Mouse (Mus musculus) cerebellum, postnatal 36 days (tissue): ENCODE results near the gene Actg1.

Experiments
- DNase-seq, 2 experiments: peaks; one replicate each; pipeline ENCODE4 v3.0.0; 2021 to 2022; ENCODE audit warnings: mixed read lengths in 2 of 2

Gene Actg1

DNA sequence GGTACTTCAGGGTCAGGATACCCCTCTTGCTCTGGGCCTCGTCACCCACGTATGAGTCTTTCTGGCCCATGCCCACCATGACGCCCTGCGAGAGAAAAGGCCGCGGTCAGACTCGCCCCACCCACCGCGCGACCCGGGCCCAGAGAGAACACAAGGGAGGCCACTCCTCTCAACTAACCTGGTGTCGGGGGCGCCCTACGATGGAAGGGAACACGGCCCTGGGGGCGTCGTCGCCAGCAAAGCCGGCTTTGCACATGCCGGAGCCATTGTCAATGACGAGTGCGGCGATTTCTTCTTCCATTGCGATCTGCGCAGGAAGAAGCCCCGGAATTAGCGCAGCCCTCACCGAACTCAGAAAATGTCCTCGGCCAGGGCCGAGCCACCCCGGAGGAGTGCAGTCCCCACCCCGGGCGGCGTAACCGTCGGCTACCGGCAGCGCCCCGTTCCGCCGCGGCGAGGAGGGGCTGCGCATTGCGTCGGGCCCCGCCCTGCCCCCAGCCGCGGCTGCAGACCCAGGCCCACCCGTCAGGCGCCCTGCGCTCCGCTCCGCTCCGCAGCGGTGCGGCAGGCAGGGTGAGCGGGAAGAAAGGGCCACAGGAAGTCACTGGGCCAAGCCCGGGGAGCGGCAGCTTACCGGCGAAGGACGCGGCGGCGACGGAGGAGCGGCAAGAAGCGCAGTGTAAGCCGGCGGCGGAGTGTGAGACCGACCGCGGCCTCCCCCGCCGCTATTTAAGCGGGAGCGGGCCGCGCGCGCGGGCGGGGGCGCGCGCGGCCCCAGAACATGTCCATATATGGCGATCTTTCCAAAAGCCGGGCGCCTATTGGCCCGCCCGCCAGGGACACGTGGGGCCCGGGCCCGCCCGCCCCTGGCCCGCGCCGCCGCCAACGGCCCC, at the start of gene Actg1:
Actg1 (minus strand) TSS at position 752 of the 893 bp plus-strand sequence.
- peak; percentile 82 to 88 for DNase-seq

DNA sequence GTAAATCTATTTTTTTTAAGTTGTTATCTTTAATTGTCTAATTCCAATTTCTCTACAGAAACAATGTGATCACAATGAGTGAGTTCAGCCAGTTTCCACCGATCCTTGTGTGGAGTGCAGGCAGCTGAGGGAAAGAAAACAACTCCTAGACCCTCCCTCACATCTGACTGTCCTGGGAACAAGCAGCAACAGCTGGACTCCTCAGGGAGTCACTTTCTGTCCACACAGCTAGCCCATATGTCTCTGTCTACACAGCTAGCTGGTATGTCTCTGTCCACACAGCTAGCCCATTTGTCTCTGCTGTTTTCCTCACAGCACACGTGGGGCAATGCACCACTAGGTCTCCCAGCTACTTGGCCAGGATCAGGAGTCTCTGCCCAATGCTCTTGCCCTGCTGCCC, 49.3 kb upstream of the Actg1 start:
- no peak for DNase-seq

DNA sequence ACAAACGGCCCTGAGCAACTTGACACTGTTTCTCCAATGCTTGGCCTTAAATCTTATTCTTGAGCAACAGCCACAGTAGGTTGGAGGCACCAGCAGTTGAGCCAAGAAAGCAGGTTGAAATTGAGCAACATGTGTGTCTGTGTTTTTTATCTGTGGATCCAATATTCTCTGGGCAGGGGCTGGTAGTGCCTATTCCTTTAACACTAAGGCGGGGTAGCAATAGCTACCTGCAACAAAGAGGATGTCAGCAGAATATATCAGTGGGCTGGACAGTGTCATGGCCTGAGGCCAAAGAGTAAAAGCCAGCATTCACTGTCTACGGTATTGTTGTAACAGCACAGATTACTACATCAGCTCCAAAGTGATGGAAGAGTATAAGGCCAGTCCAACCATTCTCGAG, 47.3 kb upstream of the Actg1 start:
- DNase-seq = no peak

DNA sequence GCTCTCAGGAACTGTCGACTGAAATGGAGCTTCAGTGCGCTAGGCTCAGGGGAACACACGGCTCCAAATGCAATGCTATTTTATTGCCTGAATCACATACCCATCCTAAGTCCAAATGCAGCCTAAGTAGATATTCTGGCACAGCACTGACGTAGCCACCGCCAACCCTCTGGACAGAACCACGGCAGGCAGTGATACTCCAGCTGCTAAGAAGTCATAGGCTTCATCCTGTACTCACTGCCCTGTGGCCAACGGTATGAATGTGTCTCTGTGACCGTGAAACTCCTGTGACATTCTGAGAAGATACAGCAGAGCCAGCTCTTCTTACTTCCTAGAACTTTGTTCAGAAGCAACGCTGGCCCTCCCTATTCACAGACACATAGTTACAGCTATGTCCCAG, 40.2 kb upstream of the Actg1 start:
- no peak for DNase-seq

DNA sequence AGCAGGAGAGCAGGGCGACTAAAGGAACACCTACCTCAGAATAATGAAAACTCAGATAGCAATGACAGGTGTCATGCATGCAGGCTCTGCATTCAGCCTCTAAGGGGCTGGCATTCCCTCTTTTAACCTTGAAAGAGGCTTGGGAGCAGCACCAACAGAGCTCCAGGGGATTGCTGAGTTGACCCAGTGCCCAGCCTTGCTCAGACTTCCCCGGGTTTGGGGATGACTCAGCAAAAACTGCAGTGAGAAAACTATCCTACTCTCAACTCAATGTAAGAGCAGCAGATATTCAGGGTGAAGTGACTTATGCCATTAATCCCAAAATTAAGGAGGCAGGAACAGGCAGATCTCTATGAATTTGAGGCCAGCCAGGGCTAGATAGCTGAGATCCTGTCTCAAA, 38.8 kb upstream of the Actg1 start:
- no peak for DNase-seq

DNA sequence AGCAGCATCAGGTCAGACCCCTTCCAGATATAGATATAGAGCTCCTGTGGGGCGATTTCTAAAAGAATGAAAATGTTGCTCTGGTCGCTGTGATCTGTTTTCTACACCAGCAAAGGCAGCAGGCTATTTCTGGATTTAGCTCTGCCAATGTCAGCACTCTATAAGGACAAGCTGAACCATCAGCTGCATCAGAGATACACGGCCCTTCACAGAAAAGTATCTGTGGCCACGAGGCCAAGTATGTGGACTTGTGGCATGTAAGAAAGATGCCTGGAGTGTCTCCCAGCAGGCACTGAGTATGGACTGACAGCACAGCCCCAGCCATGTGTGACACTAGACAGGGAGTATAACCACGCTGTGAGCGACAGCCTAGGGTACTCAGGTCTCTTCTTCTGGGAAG, 38.3 kb upstream of the Actg1 start:
- DNase-seq = no peak

DNA sequence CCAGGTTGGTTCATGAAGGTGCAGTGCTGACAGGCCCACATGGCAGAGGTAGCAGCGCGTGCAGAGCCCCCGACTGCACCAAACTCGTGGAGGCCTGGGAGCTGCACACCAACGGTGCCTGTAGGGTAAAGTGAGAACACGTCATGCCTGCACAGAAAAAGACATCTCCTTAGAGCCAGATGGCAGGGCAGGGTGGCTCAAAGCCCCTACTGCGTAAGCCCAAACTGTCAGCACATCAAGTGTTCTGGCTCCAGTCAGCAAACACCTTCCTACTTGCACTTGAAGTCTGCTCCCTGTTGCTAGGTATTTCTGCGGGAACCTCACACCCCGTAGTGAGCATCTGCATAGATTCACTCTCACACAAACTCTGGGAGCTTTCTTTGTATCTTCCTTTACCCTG, 34.2 kb upstream of the Actg1 start:
- no peak for DNase-seq

DNA sequence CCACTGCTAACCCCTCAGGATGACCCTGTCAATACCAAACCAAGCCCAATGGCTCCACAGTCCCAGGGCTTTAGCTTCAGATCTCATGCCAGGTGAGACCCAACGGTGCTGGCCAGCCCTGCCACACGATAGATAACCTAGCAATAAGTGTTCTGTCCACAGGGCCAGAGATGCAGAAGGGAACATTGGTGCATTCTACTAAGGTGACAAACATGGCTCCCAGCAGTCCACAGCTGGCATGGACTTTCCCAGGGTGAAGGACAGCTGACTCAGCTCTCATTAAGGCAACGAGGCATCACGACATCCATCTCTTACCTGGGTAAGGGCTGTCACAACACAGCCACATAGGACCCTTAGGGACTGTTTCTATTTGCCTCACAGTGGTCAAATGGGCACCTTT, 32.8 kb upstream of the Actg1 start:
- no peak for DNase-seq

DNA sequence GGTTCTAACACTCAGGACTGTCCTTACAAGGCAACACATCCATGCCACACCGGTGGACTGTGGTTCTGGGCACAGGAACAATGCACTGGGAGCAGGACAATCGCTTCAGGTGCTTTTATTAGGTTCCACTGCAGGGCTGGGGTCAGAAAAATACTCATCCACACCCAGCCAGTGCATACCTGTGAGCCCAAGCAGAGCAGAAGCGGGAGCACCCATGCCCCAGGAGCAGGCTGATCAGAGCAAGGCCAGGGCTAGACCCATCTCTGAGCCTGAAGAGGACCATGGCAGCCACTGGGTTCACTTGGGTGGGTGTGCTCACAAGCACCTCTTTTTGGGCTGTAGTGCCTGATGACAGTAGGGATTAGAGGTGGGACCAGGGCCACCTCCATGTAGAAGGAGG, 31.9 kb upstream of the Actg1 start:
- no peak for DNase-seq

DNA sequence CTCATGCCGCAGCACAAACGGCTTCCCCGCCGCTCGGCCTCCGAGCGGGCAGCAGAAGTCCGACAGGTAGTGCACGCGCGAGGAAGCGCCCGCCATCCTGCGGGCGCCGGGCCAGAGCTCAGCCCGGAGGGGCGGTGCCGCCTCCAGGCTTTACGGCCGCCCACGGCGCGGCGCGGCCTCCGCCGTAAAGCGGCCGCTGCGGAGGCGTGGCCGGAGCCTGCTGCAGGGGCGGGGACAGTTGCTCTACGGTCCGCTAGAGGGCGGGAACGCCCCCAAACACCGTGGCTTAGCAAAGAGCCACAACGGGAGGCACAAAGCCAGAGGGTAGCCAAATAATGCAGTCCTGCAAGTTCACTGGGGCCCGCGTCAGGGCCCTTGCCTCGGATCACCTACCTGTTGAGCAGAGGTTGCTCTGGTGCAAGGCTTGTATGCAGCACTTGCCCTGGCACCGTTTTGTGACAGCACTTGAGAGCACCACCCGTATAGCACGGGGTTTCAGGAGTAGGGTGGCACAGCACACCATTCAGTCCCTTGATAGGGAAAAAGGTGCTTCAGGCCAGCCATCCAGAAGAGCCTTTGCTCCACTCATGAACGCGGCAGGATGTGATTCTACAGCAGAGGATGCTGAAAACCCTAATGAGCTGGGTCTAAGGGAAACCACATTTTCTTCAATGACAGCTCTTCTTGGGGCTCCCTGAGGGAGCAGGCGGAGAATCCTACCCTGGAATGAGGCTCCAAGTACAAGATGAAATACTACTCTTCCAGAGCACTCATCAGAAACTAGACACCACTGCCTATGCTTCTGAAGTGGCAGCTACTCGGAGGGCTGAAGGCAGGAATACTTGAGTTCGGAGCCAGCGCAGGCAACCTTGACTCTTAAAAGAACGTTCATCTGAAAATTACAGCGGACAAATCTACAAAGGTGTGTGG, 30.5 kb upstream of the Actg1 start, which contains the start of gene Faap100:
Faap100 (minus strand) TSS at position 154 of the 930 bp plus-strand sequence.
- peak; percentile 77 to 82 for DNase-seq

DNA sequence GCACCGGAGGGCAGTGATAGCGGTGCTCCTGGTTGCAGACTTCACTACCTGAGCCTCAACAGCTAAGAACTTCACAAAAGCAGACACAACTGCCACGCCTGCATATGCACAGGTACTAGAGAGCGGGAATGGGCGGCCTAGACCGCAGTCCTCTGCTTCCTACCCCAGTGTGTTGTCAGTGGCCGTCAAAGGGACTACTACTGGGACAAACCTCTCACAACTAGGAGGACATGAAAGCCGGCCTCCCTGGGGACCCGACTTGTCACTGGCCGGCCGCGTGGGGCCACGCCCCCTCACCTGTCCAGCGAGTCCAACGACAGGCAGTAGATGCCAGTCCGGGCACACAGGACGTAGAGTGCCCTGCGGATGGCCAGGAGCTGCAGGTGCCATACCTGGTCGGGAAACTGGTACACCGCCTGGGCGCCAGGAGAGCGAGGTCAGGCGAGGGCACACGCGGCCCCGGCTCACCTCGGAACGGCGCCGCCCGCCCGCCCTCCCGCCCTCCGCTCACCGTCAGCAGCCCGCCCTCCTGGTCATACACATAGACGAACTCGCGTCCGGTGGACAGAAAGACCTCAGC, 29.8 kb upstream of the Actg1 start:
- peak in 1 of 2 experiments; percentile 47 for DNase-seq

DNA sequence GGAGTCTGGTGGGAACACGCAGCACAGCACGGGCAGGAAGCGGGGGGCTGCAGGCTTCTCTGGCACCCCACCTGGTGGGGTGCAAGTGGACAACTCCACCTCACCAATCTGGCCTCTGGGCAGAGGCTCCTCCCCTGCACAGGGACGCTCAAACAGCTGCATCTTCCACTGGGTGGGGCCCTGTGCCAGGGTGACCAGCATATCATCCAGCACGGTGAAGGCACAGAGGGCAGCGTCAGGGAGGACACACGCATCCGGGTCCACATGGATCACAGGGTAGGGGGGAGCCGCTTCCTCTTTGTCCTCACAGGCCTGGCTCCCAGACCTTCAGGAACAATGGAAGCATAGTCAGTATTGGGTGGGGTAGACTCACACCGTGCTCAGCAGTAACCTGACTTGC, 29.0 kb upstream of the Actg1 start:
- no peak for DNase-seq

DNA sequence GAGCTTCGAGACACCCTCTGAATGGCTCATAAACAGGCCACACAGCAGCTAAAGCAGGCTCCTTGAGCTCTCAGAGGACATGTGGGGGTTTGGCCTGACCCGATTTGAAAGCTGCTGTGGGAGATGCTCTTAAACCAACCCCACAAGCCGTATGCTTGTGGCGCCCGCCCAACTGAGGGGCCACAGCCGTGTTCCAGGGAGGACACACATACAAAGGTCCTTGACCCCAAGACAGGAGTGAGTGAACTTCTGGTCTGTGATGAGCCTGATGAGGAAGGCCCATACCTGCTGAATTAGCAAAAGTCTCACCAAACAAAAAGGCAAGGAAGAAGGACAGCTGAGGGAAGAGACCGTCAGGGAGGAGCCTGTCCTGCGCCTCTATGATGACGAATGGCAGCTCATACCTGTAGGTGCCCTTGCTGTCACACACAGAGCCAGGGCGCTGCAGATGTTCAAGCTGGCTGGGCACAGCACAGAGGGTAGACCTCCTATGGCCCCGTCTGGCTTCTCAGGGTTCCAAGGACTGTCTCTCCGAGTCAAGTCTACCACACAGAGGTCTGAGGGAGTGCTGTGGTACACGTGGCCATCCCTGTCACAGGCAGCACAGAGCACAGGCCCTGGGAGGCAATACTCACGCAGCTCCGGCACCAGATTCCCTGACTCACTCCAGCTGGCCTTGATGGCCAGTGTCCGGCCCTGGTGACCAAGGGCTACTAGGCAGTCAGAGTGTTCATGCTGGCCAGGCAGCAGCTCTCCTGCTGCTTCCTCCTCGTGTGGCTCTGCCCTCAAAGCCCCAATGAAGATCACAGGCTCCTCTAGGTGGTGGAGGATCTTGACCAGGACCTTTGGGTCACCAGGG, 28.2 kb upstream of the Actg1 start:
- DNase-seq = no peak

DNA sequence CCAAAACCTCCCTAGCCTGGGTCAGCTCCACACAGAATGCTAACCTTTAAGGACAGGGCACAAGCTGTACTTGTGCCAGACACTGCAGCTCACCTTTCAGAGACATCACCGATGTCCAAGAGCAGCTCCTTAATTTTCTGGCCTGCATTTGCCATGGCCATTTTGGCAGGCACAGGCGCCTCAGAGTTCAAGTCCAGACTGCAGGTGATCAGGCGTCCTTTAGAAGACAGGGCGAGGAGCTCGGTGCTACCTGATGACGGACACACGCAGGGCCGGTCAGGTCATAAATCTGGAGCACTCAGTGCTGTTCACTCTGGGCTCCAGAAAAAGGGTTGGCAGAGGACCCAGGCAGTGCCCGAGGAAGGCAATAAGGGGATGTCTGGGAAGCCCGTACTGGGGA, 27.0 kb upstream of the Actg1 start:
- DNase-seq = no peak

DNA sequence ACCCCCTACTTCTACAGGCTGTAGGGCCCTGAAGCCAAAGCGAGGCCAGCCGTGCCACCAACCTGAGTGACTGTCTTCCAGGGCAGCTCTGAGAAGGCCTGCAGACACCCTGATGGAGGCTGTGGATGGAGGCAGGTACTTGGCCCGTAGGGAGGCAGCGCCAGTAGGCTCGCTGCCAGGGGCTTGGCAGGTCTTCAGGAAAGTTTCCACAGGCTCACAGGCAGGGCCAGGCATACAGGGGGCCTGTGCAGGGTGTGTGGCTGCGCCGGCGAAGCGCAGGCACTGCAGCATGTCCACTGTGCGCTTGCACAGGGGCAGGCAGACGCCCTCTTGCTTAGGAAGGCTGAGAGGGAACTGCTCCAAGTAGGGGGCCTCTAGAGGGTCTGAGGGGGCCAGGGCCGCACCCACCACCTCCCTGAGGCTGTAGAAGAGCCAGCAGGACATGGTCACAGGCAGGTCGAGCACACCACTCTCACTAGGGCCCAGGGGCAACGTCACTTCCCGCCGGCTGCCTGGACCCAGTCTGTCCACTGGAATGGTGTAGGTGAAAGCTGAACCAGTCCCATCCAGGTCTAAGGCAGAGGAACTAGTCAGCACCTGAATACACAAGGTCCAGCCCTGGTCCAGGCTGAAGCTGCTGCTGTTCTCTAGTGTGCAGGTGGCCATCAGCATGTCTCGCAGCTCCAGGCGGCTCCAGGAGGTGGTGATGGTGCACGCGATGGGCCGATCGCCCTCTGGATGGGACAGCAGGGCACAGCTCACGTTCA, 25.7 kb upstream of the Actg1 start:
- DNase-seq = no peak

DNA sequence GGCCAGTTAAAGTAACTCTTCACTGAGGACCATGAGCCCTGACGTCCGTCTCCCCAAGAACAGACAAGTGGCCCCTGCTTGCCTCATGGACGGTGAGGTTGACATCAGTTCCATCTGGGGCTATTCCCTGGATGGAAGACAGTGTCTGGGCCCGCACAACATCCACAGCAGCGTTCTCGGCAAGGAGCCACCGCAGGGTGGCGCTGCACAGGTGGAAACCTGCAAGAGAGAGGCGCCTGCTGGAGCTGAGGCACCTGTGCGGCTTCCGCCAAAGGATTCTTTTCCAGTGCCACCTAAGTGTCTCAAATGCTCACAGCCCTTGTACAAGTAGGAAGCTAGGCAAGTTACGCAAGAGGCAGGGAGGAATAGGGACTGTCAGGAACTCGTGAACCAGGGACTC, 24.7 kb upstream of the Actg1 start:
- no peak for DNase-seq

DNA sequence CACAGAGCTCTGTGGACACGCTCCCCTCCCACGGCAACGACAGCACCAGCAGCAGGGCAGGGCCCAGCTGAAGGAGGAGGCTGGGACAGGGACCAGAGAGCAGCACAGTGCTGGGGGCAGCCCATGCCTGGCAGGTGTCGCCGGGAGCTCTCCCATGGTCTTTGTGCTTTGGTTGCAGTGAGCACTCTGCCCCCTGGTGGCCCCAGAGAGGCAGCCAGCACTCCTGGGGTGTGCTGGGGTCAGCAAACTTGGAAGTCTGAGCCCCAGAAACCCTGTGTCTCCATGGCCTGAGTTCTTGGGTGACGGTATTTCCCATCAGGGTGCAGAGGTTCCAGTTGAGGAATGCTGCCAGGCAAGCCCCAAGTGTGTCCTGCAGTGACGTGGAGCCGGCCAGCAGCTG, 21.3 kb upstream of the Actg1 start:
- DNase-seq = peak in 1 of 2 experiments; percentile 37

DNA sequence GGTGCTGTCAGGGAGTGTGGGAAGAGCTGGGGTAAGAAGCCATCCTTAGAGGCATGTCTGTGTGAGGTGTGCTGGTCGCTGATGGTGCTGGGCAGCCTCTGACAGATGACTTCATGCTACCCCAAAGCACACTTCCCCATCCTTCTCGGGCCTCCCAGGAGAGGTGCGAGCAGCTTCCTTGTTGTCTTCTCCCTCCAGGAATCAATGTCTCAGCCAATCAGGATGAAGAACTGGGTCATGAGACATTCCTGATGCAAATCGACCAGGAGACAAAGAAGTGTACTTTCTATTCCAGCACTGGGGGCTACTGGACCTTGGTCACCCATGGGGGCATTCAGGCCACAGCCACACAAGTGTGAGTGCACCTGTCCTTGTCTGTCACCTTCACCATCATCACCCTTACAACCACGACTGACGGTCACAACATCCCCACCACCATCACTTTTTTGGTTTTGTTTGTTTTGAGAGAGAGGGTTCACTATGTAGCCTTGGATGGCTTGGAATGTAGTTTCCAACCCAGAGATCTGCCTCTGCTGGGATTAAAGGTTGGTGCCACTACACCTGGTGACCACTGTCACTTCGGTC, 18.2 kb upstream of the Actg1 start:
- no peak for DNase-seq

DNA sequence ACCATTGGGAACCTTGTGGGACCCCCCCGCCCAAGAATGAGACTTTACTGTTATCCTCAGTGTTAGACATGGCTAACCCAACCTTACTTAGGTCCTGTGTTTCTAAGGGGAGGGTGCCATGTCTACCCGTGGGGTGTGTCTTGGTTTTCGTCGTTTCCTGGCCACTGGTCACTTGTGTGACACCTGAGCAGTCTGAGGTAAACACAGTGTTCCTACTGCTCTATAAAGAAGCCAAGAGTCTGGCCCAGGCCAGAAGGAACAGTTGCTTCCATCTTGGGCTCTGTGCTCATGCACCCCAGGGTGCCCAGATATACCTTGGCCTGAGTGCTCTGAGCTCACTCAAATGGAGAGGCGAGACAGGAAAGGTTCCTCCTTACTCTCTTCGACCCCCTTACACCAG, 14.5 kb upstream of the Actg1 start:
- DNase-seq = no peak

DNA sequence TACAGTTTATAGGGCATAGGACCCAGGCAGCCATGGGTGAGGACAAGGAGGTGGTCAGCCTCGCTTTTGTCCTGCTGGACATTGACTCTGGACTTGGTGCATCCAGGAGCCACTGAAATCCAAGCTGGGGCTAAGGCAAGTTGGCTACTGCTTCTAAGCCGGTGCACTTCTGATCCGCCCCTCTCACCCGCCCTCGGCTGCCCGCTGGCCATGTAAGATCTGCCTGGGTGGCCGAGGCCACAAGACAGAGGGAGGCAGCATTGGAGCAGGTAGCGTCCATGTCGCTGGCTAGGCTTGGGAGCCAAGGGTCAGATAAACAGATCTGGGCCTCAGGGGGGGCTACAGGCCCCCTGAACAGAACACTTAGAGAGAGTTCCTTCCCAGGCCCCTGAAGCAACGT, 13.0 kb upstream of the Actg1 start, which contains the start of gene Fscn2:
Fscn2 (plus strand) TSS at position 240 of the 400 bp plus-strand sequence.
- no peak for DNase-seq

DNA sequence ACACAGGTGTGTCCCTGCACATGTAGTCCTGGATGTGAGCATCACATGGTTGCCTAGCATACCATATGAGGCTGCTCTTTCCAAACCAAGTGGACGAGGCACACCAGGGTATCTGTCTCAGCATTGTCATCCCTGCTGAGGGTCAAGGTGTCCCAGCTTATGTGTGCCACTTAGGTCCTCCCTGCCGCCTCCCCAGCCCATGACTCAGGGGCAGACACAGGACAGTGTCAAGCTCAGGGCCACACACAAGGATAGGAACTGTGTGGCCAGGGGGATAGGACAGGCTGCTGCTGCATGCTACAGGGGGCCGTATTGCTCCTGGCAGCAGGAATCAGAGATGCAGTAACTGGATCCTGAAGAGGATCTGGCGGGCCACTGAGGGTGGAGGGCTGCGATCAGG, 12.4 kb upstream of the Actg1 start:
- no peak for DNase-seq
